Mouse (Mus musculus): ENCODE measurements at regions not wholly inside any gene's neighbourhood (a gene's known extent, or its start where the extent isn't known, plus 50 kb on each side); places are given as distances from the start of the nearest gene placed in this dataset.

DNA sequence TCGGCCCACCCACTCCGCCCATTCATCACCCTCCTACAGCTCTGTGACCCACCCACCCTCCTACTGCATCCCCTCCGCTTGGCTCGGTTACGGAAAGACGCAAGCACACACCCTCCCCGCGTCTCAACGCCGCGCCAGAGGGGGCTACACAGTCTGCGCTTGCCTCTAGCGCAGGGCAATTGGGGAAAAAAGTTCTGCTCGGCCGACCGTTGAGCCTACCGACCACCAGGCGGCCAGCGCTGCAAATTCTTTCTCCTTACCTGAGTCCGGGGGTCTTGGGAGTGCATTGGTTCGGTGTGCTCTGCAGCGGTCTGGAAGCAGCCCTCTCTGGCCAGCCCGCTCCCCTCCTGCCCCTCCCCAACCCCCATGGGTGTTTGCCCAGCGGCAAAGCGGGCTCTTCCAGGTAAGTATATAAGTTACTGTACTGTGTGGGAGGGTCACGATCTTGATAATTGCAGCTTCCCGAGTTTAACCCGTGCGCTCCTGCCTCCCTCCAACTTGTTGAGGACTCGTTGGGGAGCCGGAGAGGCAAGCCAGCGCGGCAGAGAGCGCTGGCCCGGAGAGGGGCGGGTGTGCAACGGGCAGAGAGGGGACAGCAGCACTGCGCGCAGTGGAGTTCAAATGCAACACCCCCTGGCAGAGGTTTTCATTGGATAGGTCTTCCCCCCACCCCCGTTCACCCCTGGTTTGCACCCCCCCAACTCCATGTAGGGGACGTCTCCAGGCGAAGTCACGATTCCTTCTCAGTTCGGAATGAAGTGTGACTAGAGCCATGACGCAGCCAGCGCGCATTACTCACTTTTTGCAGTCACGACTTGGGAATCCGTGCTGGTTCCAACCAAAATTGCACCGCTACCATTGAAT lies 85.5 kb upstream of the Hsd17b12 start:
- 0% methylated on average over 50 of the region's 50 CpGs for WGBS
- peak overlapping the region; percentile 71 for H3K4me2 ChIP-seq (ENCODE audit: low read depth, low read length, poor library complexity, severe bottlenecking)
- peak; percentile 53 for TF ChIP-seq CTCF (IDR thresholded peaks at IDR 0.05)
- peaks cover 16% of the 10 kb centered on the region; the same call in 1 of the 2 replicates for H3K4me1 ChIP-seq (ENCODE audit: insufficient read depth, low read length)
- DNase-seq (ENCODE audit: low spot score) (peak; percentile 42), ATAC-seq (ENCODE audit: low FRiP score) (no peak)
- H3K4me3 ChIP-seq (ENCODE audit: low read depth, low read length) = peak overlapping the region; percentile 54
- H3K27me3 ChIP-seq (ENCODE audit: insufficient read depth, low read length) = peaks cover 31% of the 10 kb centered on the region
- H3K9me3 ChIP-seq (ENCODE audit: low read length) = no peaks in the 10 kb centered on the region
- H3K27ac ChIP-seq (ENCODE audit: low read depth, low read length) = no peak overlapping the region
- H3K36me3 ChIP-seq (ENCODE audit: insufficient read depth, low read length) = no peaks in the 10 kb centered on the region
- H3K9ac ChIP-seq (replicated peaks; ENCODE audit: low read length, poor library complexity, severe bottlenecking) = 0 out of 2 replicates have a peak overlapping the region, but pooled peaks have one; percentile 13

DNA sequence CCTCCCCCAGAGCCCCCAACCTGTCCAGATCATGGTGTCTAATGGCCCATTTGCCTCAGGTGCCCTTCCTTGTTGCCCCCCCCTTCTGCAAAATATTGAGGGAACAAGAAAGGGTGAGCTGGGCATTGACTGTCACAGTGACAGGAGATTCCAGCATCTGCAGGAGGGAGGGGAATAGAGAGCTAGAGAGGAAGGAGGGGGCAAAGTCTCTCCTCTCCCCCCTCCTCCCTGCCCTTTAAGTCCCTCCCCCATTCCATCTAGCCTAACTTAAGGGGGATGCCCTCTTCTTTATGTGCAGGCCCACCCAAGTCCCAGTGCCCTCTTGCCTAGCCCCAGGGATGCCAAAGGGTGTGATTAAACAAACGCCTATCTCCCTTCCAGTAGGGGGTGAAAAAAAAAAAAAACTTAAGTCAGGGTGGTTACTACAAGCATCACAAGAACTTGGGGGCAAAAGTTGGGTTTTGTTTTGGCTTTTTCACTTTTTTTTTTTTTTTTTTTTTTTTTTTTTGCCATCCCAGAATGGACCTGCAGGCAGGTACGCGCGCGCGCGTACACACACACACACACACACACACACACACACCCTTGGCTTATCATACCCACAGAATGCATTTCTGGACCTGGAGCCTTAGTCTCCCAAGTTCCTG lies 84.8 kb upstream of the Hsd17b12 start:
- H3K4me2 ChIP-seq (ENCODE audit: low read depth, low read length, poor library complexity, severe bottlenecking) = peak overlapping the region; percentile 71
- 0 out of 2 replicates have a peak overlapping the region, but pooled peaks have one; percentile 13 for H3K9ac ChIP-seq (replicated peaks; ENCODE audit: low read length, poor library complexity, severe bottlenecking)
- H3K27ac ChIP-seq (ENCODE audit: low read depth, low read length) = no peak overlapping the region
- H3K27me3 ChIP-seq (ENCODE audit: insufficient read depth, low read length) = peaks cover 34% of the 10 kb centered on the region
- H3K4me3 ChIP-seq (ENCODE audit: low read depth, low read length) = peak overlapping the region; percentile 54
- no peaks in the 10 kb centered on the region for H3K9me3 ChIP-seq (ENCODE audit: low read length)
- 2% methylated on average over 7 of the region's 7 CpGs for WGBS
- ATAC-seq (ENCODE audit: low FRiP score) = no peak
- no peaks in the 10 kb centered on the region for H3K36me3 ChIP-seq (ENCODE audit: insufficient read depth, low read length)
- no peak for TF ChIP-seq CTCF (IDR thresholded peaks at IDR 0.05)
- H3K4me1 ChIP-seq (ENCODE audit: insufficient read depth, low read length) = peaks cover 16% of the 10 kb centered on the region; the same call in 1 of the 2 replicates
- DNase-seq (ENCODE audit: low spot score) = peak; percentile 16

DNA sequence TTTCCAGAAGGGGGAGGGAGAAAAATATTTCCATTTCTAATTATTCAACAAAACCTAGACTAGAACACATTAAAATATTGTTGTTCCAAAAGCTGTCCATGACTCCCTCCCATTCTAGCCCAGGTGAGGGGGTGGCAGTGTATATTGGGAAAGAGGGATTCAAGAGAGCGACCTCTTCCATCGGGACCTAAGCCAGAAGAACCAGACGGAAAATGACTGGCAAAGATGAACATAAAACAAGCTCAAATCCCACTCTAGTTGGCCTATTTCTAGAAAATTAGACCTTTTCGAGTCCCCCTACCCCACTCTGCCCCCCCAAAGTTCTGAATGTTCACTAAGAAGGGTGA lies 84.3 kb upstream of the Hsd17b12 start:
- H3K9me3 ChIP-seq (ENCODE audit: low read length) = no peaks in the 10 kb centered on the region
- DNase-seq (ENCODE audit: low spot score) (no peak), ATAC-seq (ENCODE audit: low FRiP score) (no peak)
- no peak overlapping the region for H3K27ac ChIP-seq (ENCODE audit: low read depth, low read length)
- WGBS = 4% methylated on average over 4 of the region's 4 CpGs
- H3K9ac ChIP-seq (replicated peaks; ENCODE audit: low read length, poor library complexity, severe bottlenecking) = no peak overlapping the region
- TF ChIP-seq CTCF (IDR thresholded peaks at IDR 0.05) = no peak
- H3K36me3 ChIP-seq (ENCODE audit: insufficient read depth, low read length) = no peaks in the 10 kb centered on the region
- H3K4me1 ChIP-seq (ENCODE audit: insufficient read depth, low read length) = peaks cover 16% of the 10 kb centered on the region; the same call in 1 of the 2 replicates
- peak overlapping the region; percentile 54 for H3K4me3 ChIP-seq (ENCODE audit: low read depth, low read length)
- H3K27me3 ChIP-seq (ENCODE audit: insufficient read depth, low read length) = peaks cover 34% of the 10 kb centered on the region
- peak overlapping the region; percentile 71 for H3K4me2 ChIP-seq (ENCODE audit: low read depth, low read length, poor library complexity, severe bottlenecking)

DNA sequence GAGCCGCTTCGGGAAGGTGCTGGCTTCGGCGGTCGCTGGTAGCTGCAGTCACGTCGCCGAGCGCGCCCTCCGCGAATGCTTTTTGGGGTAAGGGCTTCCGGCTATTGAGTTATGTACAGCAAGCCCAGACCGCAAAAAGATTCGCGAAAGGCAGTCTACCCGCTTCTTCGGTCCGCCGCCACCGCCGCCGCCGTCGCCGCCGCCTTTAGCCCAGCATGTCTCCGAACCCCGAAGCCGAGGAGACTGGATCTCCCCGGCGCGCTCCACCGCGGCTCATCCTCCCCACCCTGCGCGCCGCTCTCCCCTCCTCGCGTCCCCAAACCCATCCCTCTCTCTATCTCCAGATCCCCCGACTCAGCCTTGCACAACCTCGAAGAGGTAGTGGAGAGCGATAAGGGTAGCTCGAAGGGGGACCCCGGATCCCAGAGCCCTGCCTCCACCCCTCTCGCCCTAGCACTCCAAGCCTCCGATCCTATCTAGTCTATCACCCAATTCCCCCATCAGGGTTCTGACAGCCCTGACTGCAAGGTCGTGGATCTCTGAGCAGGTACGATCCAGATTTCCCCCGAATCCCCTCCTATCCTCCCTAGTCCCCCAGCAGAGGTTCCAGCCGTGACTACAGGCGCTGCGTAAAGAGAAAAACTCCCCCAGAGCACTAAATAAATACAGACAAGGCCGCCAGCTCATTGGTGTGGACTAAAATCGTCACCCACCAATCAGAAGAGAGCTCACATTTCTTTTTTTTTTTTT lies 83.7 kb upstream of the Hsd17b12 start:
- Histone ChIP-seq H3K9ac (replicated peaks; ENCODE audit: low read length, poor library complexity, severe bottlenecking) (peak overlapping the region; percentile 65), H3K4me3 (ENCODE audit: low read depth, low read length) (peak overlapping the region; percentile 54), H3K4me1 (ENCODE audit: insufficient read depth, low read length) (peaks cover 16% of the 10 kb centered on the region; the same call in 1 of the 2 replicates), H3K27me3 (ENCODE audit: insufficient read depth, low read length) (peaks cover 34% of the 10 kb centered on the region), H3K4me2 (ENCODE audit: low read depth, low read length, poor library complexity, severe bottlenecking) (peak overlapping the region; percentile 71), H3K9me3 (ENCODE audit: low read length) (no peaks in the 10 kb centered on the region), H3K36me3 (ENCODE audit: insufficient read depth, low read length) (no peaks in the 10 kb centered on the region), H3K27ac (ENCODE audit: low read depth, low read length) (peak overlapping the region; percentile 52)
- TF ChIP-seq CTCF (IDR thresholded peaks at IDR 0.05) = no peak
- peak; percentile 42 for ATAC-seq (ENCODE audit: low FRiP score)
- peak; percentile 85 for DNase-seq (ENCODE audit: low spot score)
- WGBS = under 1% methylated on average over 53 of the region's 55 CpGs

DNA sequence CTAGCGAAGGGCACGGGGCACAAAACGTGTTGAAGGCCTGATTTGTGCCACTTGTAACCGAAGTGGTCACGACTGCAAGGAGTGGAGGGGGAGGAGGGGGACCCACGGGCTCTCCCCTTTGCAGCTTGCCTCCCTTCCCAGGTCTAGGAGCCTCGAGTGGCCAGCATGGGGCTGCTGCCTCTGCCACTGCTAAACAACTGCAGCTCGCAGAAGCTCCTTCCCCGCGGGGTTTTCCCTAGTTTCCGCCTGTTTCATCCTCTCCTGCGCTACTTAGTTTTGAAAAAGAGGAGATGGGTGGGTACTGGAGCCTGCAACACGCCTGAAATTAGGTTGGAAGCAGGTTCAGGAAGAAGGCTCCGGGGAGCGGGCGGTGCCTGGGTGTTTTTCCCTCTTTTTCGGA lies 82.6 kb upstream of the Hsd17b12 start:
- 1% methylated on average over 16 of the region's 17 CpGs for WGBS
- peak overlapping the region; percentile 54 for H3K4me3 ChIP-seq (ENCODE audit: low read depth, low read length)
- no peak for ATAC-seq (ENCODE audit: low FRiP score)
- no peak for TF ChIP-seq CTCF (IDR thresholded peaks at IDR 0.05)
- no peaks in the 10 kb centered on the region for H3K9me3 ChIP-seq (ENCODE audit: low read length)
- DNase-seq (ENCODE audit: low spot score) = peak; percentile 11
- H3K4me2 ChIP-seq (ENCODE audit: low read depth, low read length, poor library complexity, severe bottlenecking) = peak overlapping the region; percentile 71
- peaks cover 16% of the 10 kb centered on the region; the same call in 1 of the 2 replicates for H3K4me1 ChIP-seq (ENCODE audit: insufficient read depth, low read length)
- H3K27ac ChIP-seq (ENCODE audit: low read depth, low read length) = no peak overlapping the region
- H3K9ac ChIP-seq (replicated peaks; ENCODE audit: low read length, poor library complexity, severe bottlenecking) = peak overlapping the region; percentile 26; the same call in 1 of the 2 replicates
- no peaks in the 10 kb centered on the region for H3K36me3 ChIP-seq (ENCODE audit: insufficient read depth, low read length)
- H3K27me3 ChIP-seq (ENCODE audit: insufficient read depth, low read length) = peaks cover 34% of the 10 kb centered on the region

Data from midbrain, postnatal 0 days (tissue).